Mouse (Mus musculus): Measurements from ENCODE around the gene Catsper4. TPM values are rescaled to one million over a fixed set of nuclear protein-coding genes. Genes with fewer than 3 reads are reported as not detected.

Catsper4 gene
- polyA plus RNA-seq, 1 experiment from 2014 or later: 0.12 TPM

- DNase-seq (no peak), ATAC-seq (ENCODE audit: insufficient read depth) (no peak)
- Histone ChIP-seq H3K9ac (no peak overlapping the region), H3K4me2 (no peak overlapping the region), H3K9me3 (ENCODE audit: low read depth, low read length) (no peaks in the 10 kb centered on the region), H3K4me3 (ENCODE audit: low read depth, low read length) (no peak overlapping the region), H3K27ac (ENCODE audit: low read depth) (no peak overlapping the region), H3K27me3 (ENCODE audit: insufficient read depth, low read length) (no peaks in the 10 kb centered on the region), H3K4me1 (ENCODE audit: insufficient read depth) (no peaks in the 10 kb centered on the region), H3K36me3 (ENCODE audit: insufficient read depth) (no peaks in the 10 kb centered on the region)
- 44% methylated on average over 6 of the region's 6 CpGs for WGBS
- TF ChIP-seq CTCF (IDR thresholded peaks at IDR 0.05; ENCODE audit: low read depth): no peak
Measured at GRCm38 (mm10) chr4:134206488-134207053, 20.6 kb downstream of the Catsper4 start.

- no peak overlapping the region for H3K4me3 ChIP-seq (ENCODE audit: low read depth, low read length)
- DNase-seq (no peak), ATAC-seq (ENCODE audit: insufficient read depth) (no peak)
- no peak overlapping the region for H3K4me2 ChIP-seq
- H3K27ac ChIP-seq (ENCODE audit: low read depth): no peak overlapping the region
- 83% methylated on average over 17 of the region's 17 CpGs for WGBS
- H3K27me3 ChIP-seq (ENCODE audit: insufficient read depth, low read length): no peaks in the 10 kb centered on the region
- H3K36me3 ChIP-seq (ENCODE audit: insufficient read depth): no peaks in the 10 kb centered on the region
- no peaks in the 10 kb centered on the region for H3K4me1 ChIP-seq (ENCODE audit: insufficient read depth)
- no peaks in the 10 kb centered on the region for H3K9me3 ChIP-seq (ENCODE audit: low read depth, low read length)
- no peak overlapping the region for H3K9ac ChIP-seq
- TF ChIP-seq CTCF (IDR thresholded peaks at IDR 0.05; ENCODE audit: low read depth): no peak
Measured at GRCm38 (mm10) chr4:134203340-134203896, 23.8 kb downstream of the Catsper4 start.

GRCm38 (mm10) chr4:134202904-134203303, 24.3 kb downstream of the Catsper4 start, which contains the start of gene Gm7534:
Gene Gm7534, minus strand, starts transcription at chr4:134203004.
- no peak within 1 kb of the TSS for H3K4me3 ChIP-seq (ENCODE audit: low read depth, low read length)
- ATAC-seq (ENCODE audit: insufficient read depth) (no peak), DNase-seq (no peak)
- TF ChIP-seq CTCF (IDR thresholded peaks at IDR 0.05; ENCODE audit: low read depth): no peak
- no peaks in the 10 kb centered on the region for H3K27me3 ChIP-seq (ENCODE audit: insufficient read depth, low read length)
- no peaks in the 10 kb centered on the region for H3K9me3 ChIP-seq (ENCODE audit: low read depth, low read length)
- no peak within 1 kb of the TSS for H3K27ac ChIP-seq (ENCODE audit: low read depth)
- no peaks in the 10 kb centered on the region for H3K36me3 ChIP-seq (ENCODE audit: insufficient read depth)
- H3K9ac ChIP-seq: no peak within 1 kb of the TSS
- 81% methylated on average over 4 of the region's 4 CpGs for WGBS
- H3K4me1 ChIP-seq (ENCODE audit: insufficient read depth): no peaks in the 10 kb centered on the region
- no peak within 1 kb of the TSS for H3K4me2 ChIP-seq

- no peaks in the 10 kb centered on the region for H3K9me3 ChIP-seq (ENCODE audit: low read depth, low read length)
- no peak for DNase-seq
- no peak overlapping the region for H3K4me2 ChIP-seq
- no peak overlapping the region for H3K27ac ChIP-seq (ENCODE audit: low read depth)
- H3K9ac ChIP-seq: no peak overlapping the region
- 65% methylated on average over 2 of the region's 2 CpGs for WGBS
- ATAC-seq (ENCODE audit: insufficient read depth): no peak
- TF ChIP-seq CTCF (IDR thresholded peaks at IDR 0.05; ENCODE audit: low read depth): no peak
- no peaks in the 10 kb centered on the region for H3K27me3 ChIP-seq (ENCODE audit: insufficient read depth, low read length)
- H3K4me3 ChIP-seq (ENCODE audit: low read depth, low read length): no peak overlapping the region
- H3K4me1 ChIP-seq (ENCODE audit: insufficient read depth): no peaks in the 10 kb centered on the region
- H3K36me3 ChIP-seq (ENCODE audit: insufficient read depth): no peaks in the 10 kb centered on the region
Measured at GRCm38 (mm10) chr4:134199371-134199770, 27.8 kb downstream of the Catsper4 start.

GRCm38 (mm10) chr4:134186268-134186667, 40.9 kb downstream of the Catsper4 start:
- DNase-seq (no peak), ATAC-seq (ENCODE audit: insufficient read depth) (no peak; the same call in 1 of the 2 replicates)
- 0 out of 2 replicates have a peak, but pooled peaks cover 4% of the 10 kb centered on the region for H3K4me1 ChIP-seq (ENCODE audit: insufficient read depth)
- no peaks in the 10 kb centered on the region for H3K27me3 ChIP-seq (ENCODE audit: insufficient read depth, low read length)
- 0% methylated on average over 22 of the region's 22 CpGs for WGBS
- H3K4me3 ChIP-seq (ENCODE audit: low read depth, low read length): peak overlapping the region; percentile 79
- no peak for TF ChIP-seq CTCF (IDR thresholded peaks at IDR 0.05; ENCODE audit: low read depth)
- H3K9ac ChIP-seq: peak overlapping the region; percentile 89
- H3K9me3 ChIP-seq (ENCODE audit: low read depth, low read length): no peaks in the 10 kb centered on the region
- 0 out of 2 replicates have a peak, but pooled peaks cover 5% of the 10 kb centered on the region for H3K36me3 ChIP-seq (ENCODE audit: insufficient read depth)
- peak overlapping the region; percentile 80; the same call in 1 of the 2 replicates for H3K27ac ChIP-seq (ENCODE audit: low read depth)
- H3K4me2 ChIP-seq: peak overlapping the region; percentile 94

- Histone ChIP-seq H3K27ac (ENCODE audit: low read depth) (no peak overlapping the region), H3K4me2 (peak overlapping the region; percentile 94), H3K9ac (peak overlapping the region; percentile 89), H3K4me3 (ENCODE audit: low read depth, low read length) (peak overlapping the region; percentile 79; the same call in 1 of the 2 replicates), H3K4me1 (ENCODE audit: insufficient read depth) (0 out of 2 replicates have a peak, but pooled peaks cover 4% of the 10 kb centered on the region), H3K27me3 (ENCODE audit: insufficient read depth, low read length) (no peaks in the 10 kb centered on the region), H3K9me3 (ENCODE audit: low read depth, low read length) (no peaks in the 10 kb centered on the region), H3K36me3 (ENCODE audit: insufficient read depth) (0 out of 2 replicates have a peak, but pooled peaks cover 5% of the 10 kb centered on the region)
- DNase-seq (no peak), ATAC-seq (ENCODE audit: insufficient read depth) (no peak)
- TF ChIP-seq CTCF (IDR thresholded peaks at IDR 0.05; ENCODE audit: low read depth): no peak
- 71% methylated on average over 3 of the region's 3 CpGs for WGBS
Measured at GRCm38 (mm10) chr4:134185569-134185968, 41.6 kb downstream of the Catsper4 start.

- DNase-seq (no peak), ATAC-seq (ENCODE audit: insufficient read depth) (no peak)
- Histone ChIP-seq H3K27me3 (ENCODE audit: insufficient read depth, low read length) (no peaks in the 10 kb centered on the region), H3K9me3 (ENCODE audit: low read depth, low read length) (no peaks in the 10 kb centered on the region), H3K27ac (ENCODE audit: low read depth) (no peak overlapping the region), H3K9ac (no peak overlapping the region), H3K4me3 (ENCODE audit: low read depth, low read length) (no peak overlapping the region), H3K4me1 (ENCODE audit: insufficient read depth) (0 out of 2 replicates have a peak, but pooled peaks cover 4% of the 10 kb centered on the region), H3K4me2 (no peak overlapping the region), H3K36me3 (ENCODE audit: insufficient read depth) (0 out of 2 replicates have a peak, but pooled peaks cover 5% of the 10 kb centered on the region)
- 78% methylated on average over 3 of the region's 3 CpGs for WGBS
- no peak for TF ChIP-seq CTCF (IDR thresholded peaks at IDR 0.05; ENCODE audit: low read depth)
Measured at GRCm38 (mm10) chr4:134183711-134184110, 43.5 kb downstream of the Catsper4 start.

Data from lung, embryonic 14.5 days (tissue).